Mouse (Mus musculus): ENCODE data around the gene Pitpna. TPM values are rescaled to one million over a fixed set of nuclear protein-coding genes. Genes with fewer than 3 reads are reported as not detected.

The Pitpna gene
- total RNA-seq, 2 experiments from 2014 or later: 281 to 305 TPM

DNA sequence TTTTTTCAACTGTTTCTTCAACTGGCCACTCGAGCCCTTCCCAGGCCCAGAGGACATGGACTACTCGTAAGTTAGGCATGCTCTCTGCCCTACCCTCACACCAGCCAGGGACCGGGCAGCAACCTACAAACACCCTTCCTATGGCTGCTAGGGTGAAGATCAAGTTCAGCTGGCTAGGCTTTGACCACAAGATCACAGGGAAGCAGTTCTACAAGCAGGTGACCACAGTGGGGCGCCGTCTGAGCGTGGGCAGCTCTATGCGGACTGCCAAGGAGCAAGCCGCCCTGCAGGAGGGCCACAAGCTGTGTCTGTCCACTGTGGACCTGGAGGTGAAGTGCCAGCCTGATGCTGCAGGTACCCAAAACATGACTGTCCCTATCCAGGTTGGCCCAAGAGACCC, 25.1 kb upstream of the Pitpna start:
- no peak for DNase-seq (ENCODE audit: extremely low spot score in 1 of 2, low spot score in 1 of 2)

DNA sequence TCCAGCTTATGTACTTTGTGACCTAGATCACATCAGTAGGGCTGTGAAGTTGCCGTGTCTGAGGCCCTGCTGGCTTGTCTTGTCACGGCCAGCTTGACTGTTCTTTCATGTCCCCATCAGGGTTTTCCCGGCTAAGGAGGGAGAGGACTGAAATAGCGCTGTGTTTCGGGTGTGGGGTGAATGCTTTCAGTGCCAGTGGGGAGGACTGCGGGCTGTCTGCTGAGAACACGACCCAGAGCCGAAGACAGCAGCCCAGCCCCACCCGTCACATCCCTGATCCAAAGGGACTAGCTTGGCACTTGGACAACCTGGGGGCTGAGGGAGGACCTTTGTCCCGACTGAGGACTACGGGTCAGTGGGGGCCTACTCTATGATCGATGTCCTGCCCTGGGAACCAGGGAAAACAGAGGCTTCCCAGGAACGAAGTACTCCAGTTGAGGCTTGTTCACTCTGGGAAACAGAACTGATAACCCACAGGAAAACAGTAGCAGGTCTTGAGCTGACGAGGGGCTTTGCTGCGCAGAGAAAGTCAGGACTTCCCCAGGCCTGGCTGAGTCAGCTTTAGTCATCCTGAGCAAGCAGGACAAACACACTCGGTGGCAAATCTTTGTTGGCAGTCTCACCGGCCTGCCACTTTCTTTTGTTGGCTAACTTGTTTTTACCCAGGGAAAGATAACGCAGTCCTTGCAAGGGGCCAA, 23.9 kb upstream of the Pitpna start:
- DNase-seq (ENCODE audit: extremely low spot score in 1 of 2, low spot score in 1 of 2): no peak

DNA sequence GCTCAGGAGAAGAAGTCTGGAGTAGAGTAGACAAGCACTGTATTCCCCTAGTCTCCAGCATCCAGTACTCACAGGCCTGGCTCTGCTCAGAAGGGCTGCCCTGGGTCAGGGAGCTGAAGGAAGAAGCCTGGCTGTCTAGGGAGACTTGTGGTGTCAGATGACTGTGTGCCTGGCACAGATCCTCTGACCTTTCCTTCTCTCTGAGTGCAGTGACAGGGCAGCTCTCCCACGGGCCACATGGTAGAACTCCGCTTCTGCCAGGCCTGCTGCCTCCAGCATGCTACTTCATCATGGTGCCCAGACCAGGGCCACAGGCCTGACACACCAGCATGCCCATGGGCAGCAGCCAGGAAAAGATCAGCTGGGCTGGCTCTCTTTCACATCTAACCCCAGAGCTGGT, 22.0 kb upstream of the Pitpna start:
- DNase-seq (ENCODE audit: extremely low spot score in 1 of 2, low spot score in 1 of 2): no peak

DNA sequence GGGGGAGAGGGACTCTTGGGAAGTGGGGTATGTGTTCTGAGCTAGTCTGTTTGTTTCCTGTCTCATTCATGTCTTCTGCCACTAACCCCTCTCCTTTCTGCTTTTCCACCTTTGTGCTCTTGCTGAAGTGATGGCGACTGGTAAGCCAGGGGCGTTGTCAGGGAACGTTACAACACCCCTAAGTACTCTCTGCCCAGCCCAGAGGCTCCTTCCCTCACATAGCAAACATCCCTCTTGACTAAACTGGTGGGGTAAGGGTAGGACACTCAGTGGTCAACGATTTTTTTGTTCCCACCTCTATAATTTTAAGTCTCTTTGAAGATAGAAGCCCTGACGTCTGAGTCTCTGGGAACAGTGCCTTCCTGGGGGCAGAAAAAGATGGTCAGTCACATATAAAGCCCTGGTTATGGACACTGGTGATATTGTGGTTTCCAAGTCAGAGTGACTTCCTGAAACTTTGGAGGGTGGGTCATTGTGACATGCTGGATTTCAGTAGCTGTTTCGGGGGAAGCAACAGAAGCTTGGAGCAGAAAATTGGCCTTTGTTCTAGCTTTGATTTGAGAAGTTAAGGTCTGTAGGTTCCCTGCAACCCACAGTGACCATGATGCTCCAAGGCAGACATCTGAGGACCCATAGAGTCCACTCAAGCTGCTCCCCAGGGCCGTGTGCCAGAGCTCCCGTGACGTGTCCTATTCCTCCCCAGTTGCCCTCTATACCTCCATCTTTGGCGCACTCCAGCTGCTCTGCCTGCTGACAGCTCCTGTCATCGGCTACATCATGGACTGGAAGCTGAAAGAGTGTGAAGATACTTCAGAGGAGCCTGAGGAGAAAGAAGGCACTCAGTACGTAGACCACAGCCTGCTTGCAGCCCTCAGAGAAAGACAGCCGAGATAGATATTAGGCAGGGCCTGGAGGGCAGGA, 21.4 kb upstream of the Pitpna start:
- no peak for DNase-seq (ENCODE audit: extremely low spot score in 1 of 2, low spot score in 1 of 2)

DNA sequence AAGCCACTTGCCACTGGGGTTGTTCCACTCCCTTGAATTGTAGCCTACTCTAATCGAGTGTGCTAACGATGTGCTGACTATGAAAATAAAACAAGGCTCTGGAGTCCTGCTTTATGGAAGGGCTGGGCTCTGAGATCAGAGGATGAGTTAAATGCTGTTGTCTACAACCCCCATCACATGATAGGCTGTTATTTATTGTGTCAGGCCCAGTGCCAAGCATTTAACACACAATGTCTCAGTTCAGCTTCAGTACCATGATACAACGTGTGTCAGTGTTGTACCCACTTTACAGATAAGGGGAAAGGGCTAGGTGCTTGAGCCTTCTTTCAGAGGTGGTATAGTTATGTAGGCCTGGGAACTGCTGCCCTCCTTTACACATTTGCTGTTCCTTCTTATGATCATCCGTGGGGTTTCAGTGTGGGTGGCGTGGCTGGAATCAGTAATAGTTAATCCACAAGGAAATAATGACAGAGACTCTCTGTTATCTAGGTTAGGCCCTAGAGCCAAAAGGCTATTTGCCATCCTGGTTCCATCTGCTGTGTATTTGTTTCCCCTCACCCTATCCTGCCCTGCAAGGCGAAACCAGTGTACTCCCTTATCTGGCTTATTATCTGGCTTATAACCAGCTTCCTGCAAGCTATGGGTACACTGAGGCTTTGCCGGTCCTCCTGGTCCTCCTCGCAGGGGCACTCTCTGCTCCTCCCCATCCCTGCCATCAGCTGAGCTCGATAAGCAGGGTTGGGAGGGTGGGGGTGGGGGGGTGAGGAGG, 20.4 kb upstream of the Pitpna start:
- DNase-seq (ENCODE audit: extremely low spot score in 1 of 2, low spot score in 1 of 2): no peak

DNA sequence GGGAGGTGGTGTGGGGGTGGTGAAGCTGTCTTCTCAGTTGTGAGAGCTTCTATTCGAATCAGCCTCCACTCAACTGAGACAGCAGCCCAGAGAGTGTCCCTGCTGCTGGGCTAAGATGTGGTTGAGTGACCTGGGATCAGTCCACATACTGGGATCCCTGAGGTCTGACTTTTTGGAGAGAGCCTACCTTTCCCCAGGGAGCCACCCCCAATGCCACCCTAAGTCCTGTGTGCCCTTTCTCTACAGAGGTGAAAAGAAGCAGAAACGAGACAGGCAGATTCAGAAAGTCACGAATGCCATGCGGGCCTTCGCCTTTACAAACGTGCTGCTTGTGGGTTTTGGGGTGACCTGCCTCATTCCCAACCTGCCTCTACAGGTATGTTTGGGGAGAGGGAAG, 19.8 kb upstream of the Pitpna start:
- no peak for DNase-seq (ENCODE audit: extremely low spot score in 1 of 2, low spot score in 1 of 2)

DNA sequence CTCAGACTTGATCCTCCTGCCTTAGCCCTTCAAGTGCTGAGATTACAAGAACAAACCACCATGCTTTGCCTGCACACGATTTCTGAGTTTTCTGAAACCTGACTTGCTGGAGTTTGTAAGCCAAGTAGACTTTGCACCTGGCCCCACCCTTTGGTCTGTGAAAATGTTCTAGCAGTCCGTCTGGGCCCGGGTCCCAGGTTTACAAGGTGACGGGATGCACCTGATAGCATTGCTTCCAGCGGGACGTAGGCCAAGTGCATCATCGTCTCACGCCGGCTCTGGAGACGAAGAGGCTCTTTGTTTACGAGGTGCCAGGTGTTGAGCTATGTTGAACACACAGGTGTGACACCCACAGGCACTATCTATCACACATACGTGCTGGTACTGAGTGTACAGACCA, 18.9 kb upstream of the Pitpna start:
- no peak for DNase-seq (ENCODE audit: extremely low spot score in 1 of 2, low spot score in 1 of 2)

DNA sequence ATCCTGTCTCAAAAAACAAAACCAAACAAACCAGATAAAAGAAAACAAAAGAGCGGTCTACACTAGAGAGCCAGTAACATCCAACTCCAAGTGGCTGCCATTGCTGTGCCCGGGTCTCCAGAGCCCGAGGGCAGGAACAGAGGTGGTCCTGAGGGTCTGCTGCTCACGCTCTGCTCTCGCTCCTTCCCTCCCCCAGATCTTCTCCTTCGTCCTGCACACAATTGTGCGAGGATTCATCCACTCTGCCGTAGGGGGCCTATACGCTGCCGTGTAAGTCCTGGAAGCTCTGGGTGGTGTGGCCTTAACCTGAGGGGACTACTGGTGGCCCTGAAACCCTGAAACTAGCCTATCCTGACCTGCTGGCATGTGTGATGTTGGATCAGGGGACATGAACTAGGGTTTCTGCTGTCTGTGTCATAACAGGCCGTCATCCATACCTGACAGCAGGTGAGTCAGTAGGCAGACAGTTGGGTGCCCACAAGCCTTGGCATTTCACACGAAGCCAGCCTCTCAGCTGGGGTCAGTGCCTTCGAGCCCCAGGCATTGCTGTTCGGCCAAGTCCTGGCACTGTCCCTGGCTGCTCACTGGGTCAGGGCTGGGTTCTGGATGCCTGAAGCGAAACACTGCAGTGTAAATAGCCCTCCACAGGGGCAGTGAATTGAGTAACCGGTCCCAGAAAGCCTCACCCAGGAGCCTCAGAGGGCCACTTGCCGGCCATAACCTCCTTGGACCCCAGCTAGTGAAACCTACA, 17.3 kb upstream of the Pitpna start:
- no peak for DNase-seq (ENCODE audit: extremely low spot score in 1 of 2, low spot score in 1 of 2)

DNA sequence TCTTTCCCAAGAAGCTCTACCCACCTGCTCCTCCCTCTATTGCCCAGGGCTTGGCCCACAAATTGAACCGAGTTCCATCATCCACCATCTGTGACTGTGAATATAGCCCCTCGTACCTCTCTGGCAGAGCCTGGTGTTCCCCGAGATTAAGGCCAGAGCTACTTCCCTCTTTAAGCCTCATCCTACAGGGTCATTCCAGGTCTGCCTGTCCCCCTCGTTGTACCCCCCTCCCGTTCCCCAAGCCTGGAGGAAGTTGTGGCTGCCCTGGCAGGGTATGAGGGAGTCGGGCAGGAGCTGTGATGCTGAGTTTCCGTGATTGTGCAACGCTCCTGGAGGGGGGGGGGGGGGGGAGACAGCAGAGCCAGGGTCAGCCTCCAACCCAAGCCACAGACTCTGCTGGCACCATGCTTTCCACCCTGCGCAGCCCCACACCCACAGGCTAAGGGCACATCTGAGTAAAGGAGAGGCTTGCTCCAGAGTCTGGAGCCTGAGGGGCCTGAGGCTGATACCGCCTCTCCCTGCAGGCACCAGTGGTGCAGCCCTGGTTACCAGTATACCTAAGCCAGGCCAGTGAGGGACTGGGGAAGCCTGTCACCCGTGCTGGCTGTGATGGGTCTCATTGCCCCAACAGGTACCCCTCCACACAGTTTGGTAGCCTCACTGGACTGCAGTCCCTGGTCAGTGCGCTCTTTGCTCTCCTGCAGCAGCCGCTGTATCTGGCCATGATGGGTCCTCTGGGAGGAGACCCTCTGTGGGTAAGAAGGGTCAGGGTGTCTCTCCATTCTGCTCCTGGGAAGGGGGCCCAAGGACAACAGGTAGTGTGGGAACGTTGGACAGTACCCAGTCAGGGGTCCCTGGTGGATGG, 16.5 kb upstream of the Pitpna start:
- DNase-seq (ENCODE audit: extremely low spot score in 1 of 2, low spot score in 1 of 2): no peak

DNA sequence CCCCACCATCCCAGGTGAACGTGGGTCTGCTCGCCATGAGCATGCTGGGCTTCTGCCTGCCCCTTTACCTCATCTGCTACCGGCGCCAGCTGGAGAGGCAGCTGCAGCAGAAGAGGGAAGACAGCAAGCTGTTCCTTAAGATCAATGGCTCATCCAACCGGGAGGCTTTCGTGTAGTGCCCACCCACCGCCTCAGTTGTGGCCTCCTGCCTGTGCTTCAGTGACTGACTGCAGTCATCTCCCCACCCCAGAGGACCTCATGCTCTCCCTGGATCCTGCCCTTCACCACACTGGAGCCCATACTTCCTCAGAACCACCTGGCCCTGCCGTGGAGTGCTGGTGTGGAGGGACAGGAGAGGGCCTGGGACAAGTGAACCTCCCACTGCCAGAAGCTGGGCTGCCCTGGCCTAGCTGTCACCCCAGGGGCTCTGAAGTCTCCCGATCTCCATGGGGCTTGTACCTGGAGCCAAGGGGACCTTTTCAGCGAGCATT, 15.6 kb upstream of the Pitpna start:
- no peak for DNase-seq (ENCODE audit: extremely low spot score in 1 of 2, low spot score in 1 of 2)

DNA sequence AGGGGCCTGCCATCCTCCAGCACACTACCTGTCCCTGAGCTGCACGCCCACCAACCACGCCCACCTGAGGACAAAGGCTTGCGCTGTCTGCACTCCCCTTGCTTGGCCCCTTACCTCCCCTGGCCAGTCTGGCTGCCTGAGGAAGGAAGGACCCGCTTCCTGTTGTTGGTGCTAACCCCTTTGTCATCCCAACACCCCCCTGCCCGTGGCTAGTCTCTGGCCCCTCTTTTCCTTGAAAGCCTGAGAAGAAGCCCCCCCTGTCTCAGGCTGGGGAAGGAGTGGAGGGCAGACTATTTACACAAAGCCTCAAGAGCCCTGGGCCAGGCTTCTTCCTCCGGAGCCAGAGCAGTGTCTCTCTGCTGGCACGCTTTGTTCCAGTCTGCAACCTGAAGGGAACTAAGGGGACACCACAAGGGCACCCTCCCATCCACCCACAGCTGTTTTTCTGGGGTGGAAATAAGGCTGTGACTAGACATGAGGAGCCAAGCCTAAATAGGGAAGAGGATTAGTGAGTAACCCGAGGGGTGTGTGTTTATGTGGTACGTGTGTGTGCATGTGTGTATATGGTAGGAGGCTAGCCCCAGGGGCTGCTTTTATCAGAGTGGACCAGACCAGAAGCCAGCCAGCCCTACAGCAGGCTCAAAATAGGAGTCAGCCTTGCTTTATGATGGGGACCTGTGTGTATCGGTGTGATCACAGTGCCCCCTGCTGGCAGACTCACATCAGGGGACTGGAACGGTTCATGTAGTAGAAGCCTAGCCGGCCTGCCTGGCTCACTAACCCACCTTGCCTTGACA, 14.8 kb upstream of the Pitpna start:
- DNase-seq (ENCODE audit: extremely low spot score in 1 of 2, low spot score in 1 of 2): peak; percentile 90 to 99

DNA sequence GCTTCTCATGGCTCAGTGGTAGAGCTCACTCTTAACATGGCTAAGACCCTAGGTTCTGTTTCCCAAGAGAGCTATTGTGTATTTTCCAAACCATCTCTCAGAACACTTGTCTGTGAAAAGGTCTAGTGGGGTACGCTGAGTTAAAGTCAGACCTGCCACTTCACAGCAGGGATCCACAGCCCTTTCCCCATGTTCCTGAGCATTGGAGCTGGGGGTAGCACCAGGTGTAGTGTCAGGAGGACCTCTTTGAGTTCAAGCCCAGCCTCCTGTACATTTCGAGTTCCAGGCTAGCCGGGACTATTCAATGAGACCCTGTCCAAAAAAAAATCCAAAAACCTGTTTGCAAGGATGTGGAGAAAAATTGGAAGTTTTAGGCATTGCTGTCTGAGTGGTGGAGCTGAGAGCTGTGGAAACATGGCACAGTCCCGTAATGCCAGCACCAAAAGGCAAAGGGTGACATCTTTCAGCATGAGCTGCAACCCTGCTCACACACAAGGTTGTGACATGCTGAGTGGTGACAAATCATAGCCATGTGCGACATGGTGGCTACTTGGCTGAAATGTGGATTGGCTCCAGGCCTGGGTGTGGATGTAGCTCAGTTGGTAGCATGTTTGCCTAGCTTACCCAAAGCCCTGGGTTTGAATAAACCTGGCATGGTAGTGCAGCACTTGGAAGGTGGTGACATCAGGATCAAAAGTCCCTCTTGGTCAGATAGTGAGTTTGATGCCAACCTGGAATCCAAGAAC, 13.3 kb upstream of the Pitpna start:
- DNase-seq (ENCODE audit: extremely low spot score in 1 of 2, low spot score in 1 of 2): no peak

DNA sequence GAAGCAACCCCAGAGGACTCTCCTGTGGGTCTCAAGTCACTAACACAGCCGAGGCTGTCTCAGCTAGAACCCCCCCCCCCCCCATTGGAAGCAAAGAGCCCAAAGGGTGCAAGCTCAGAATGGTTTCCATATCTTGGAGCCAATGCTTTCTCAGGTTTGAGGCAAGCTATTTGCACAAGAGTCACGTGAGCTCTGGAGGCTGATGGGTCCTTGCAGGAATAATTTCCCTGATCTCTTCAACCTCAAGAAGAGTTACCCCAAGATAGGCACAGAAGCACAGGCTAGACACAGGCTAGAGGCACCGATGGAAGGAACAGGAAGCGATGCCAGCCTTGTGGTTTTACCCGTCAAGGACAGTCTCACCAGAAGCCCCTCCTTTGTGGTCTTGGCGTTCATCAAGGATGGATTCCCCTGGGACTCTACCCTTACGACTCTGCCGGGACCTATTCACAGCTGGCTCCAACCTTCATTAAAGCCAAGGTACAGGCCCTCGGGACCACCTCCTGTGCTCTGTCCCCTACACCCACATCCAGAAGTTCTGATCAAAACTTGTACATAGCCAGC, 12.3 kb upstream of the Pitpna start:
- no peak for DNase-seq (ENCODE audit: extremely low spot score in 1 of 2, low spot score in 1 of 2)

DNA sequence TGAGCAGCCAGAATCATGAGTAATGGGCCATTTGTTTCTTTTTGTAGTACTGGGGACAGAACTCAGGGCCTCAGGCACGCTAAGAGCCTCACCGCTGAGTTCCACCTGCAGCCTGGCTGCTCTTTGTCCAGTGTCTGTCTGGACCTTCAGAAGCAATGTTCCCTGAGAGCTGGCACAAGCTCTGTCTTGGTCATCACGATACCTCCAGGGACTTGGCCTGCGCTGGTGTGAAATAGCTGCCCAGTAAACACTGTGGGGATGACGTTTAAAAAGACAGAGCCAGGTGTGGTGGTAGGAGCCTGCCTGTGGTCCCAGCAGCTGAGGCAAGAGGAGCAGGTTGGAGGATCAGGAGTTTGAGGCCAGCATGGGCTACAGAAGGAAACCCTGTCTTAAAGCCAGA, 9.3 kb upstream of the Pitpna start:
- DNase-seq (ENCODE audit: extremely low spot score in 1 of 2, low spot score in 1 of 2): no peak

DNA sequence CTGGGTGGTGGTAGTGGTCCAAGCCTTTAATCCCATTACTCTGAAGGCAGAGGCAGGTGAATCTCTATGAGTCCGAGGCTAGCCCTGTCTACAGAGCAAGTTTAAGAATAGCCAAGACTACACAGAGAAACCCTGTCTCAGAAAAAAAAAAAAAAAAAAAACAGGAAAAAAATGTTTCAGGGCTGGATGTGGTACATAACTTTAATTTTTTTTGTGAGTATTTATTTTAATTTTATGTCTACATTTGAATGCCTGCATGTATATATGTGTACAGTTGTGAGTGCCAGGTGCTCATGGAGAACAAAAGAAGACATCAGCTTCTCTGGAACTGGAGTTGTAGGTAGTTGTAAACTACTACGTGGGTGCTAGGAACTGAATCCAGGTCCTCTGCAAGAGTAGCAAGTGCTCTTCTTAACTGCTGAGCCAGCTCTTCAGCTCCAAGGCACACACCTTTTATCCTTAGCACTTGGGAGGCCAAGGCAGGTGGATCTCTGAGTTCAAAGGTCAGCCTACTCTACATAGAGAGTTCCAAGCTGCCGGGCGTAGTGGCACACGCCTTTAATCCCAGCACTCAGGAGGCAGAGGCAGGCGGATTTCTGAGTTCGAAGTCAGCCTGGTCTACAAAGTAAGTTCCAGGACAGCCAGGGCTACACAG, 6.3 kb upstream of the Pitpna start:
- DNase-seq (ENCODE audit: extremely low spot score in 1 of 2, low spot score in 1 of 2): no peak

DNA sequence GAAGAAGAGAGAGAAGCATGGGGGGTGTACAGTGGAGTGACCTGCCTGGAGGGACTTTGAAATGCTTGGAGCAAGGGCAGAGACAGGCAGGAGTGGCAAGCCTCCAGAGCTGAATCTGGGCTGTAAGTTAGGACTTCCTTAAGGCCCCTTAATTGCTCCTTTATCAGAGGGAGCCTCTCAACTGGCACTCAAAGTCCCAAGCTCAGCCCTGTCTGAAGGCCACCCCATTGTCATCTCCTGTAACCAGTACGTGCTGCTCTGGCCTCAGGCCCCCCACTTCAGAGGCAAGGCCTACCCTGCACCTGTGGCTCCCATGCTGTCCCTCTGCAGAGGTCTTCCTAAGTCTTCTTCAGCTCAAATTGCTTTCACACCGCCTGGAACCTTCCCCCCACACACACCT, 4.4 kb upstream of the Pitpna start:
- no peak for DNase-seq (ENCODE audit: extremely low spot score in 1 of 2, low spot score in 1 of 2)

DNA sequence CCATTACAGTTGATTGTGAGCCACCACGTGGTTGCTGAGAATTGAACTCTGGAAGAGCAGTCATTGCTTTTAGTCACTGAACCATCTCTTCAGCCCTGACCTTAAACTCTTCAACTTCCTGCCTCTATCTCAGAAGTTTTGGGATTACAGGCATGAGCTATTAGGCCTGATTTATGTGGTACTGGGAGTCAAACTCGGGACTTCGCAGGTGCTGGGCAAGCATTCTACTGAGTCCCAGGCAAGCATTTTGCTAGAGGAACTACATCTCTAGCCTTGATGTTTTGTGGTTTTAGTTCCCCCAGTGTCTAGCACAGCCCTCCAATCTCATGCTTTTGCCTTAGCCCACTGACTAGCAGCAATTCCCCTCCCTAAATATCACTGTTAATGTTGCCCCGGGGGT, 2.8 kb upstream of the Pitpna start:
- DNase-seq (ENCODE audit: extremely low spot score in 1 of 2, low spot score in 1 of 2): no peak

All from layer of hippocampus, postnatal 25 days (tissue).